Mouse (Mus musculus) heart, postnatal 36 days (tissue): Measurements from ENCODE around the gene 5031439G07Rik. TPM values are rescaled to one million over a fixed set of nuclear protein-coding genes. Genes with fewer than 3 reads are reported as not detected.
"Not testable (repeated sequence)": the region's sequence is repeated elsewhere in the genome, so short reads cannot be mapped to it uniquely, and the experiment has no call there.

Experiments
- DNase-seq, 2 experiments: peaks; one replicate each; pipeline ENCODE4 v3.0.0; 2021 to 2022
- intact Hi-C: fragments of 180-260 bp; cut with DNase I; formaldehyde crosslinking; loops from one replicate; pipeline ENCODE4 v1.15.1; 2025
- microRNA-seq, 2 experiments: library from miRNA; unstranded; fragments of <30 nt; microRNA quantifications; one replicate each; pipeline ENCODE4 v1.2.0; 2021; ENCODE audit warnings: borderline number of aligned reads in 2 of 2
- total RNA-seq, 2 experiments: library from RNA; stranded (reverse); gene quantifications; 2 replicates each; pipeline ENCODE4 v1.2.3; 2021

Gene 5031439G07Rik
- total RNA-seq, 2 experiments from 2014 or later, result 25.7 to 29.2 TPM

- intact Hi-C loops, result no loop called here
- DNase-seq, result no peak
These were observed 90.3 kb downstream of the 5031439G07Rik start for GRCm38 (mm10) chr15:84898077-84898476.

DNA sequence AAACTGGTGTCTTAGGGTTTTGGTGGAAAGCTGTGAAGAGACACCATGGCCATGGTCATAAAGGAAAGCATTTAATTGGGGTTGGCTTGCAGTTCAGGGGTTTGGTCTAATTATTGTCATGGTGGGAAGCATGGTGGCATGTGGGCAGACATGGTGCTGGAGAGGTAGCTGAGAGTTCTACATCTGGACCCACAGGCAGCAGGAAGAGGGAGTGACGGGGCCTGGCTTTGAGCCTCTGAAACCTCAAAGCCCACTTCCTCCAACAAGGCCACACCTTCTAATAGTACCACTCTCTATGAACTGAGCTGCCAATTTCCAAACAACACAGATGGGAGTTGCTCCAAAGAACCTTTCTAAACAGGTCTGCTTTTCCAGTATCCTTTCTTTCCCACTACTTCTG, 91.7 kb downstream of the 5031439G07Rik start:
- no peak for DNase-seq
- intact Hi-C loops, result no loop called here

- intact Hi-C loops, DNase-seq: not testable (repeated sequence)
These were observed 92.1 kb downstream of the 5031439G07Rik start for GRCm38 (mm10) chr15:84896216-84896615.

Small RNA genes lying within 50 kb of the gene (microRNA-seq; reads per million reads assigned to microRNA genes)
- 78.1 to 85.4 reads per million in 2 experiments for gene Mir1249

Other genes starting within 250 kb of the 5031439G07Rik start
- 1 to 10 TPM; 1.0 to 1.3 TPM for gene Phf21b, start 132.5 kb downstream of the 5031439G07Rik start, total RNA-seq
- under 1 TPM; 0.11 to 0.17 TPM for gene Gm29666, start 68.5 kb downstream of the 5031439G07Rik start, total RNA-seq
- 10 to 100 TPM; 14.9 to 17.2 TPM for gene Nup50, start 65.1 kb downstream of the 5031439G07Rik start, total RNA-seq
- not detected for gene Upk3a, start 28.6 kb upstream of the 5031439G07Rik start, total RNA-seq
- gene Fam118a, start 40.4 kb upstream of the 5031439G07Rik start, total RNA-seq, result 1 to 10 TPM; 7.1 to 7.2 TPM
- gene Smc1b, start 143.4 kb upstream of the 5031439G07Rik start, total RNA-seq, result not detected
- not detected for gene Ribc2, start 143.5 kb upstream of the 5031439G07Rik start, total RNA-seq
- 10 to 100 TPM; 88.9 to 98.0 TPM for gene Fbln1, start 217.4 kb upstream of the 5031439G07Rik start, total RNA-seq